Mouse (Mus musculus): ENCODE data around the gene Gpx2. TPM values are rescaled to one million over a fixed set of nuclear protein-coding genes. Genes with fewer than 3 reads are reported as not detected.

Gpx2 gene
- total RNA-seq (2021): not detected
- long read RNA-seq, experiment 1: 0 reads
- long read RNA-seq, experiment 2: 0 reads

- DNase-seq: no peak
These were observed at the start of gene Gpx2 for GRCm38 (mm10) chr12:76795350-76795749. Gene Gpx2 (minus strand): TSS chr12:76795554.

GRCm38 (mm10) chr12:76844346-76845061, 49.1 kb upstream of the Gpx2 start:
- DNase-seq: no peak

- DNase-seq: no peak
These were observed 44.7 kb upstream of the Gpx2 start for GRCm38 (mm10) chr12:76840081-76840480.

GRCm38 (mm10) chr12:76839298-76839697, 43.9 kb upstream of the Gpx2 start:
- DNase-seq: no peak

GRCm38 (mm10) chr12:76837844-76838650, 42.7 kb upstream of the Gpx2 start:
- no peak for DNase-seq

- peak; percentile 98 to 99 for DNase-seq
These were observed 41.9 kb upstream of the Gpx2 start for GRCm38 (mm10) chr12:76837101-76837843.

- DNase-seq: peak in 1 of 2 experiments; percentile 22
These were observed 37.4 kb upstream of the Gpx2 start for GRCm38 (mm10) chr12:76832704-76833103.

GRCm38 (mm10) chr12:76825283-76825682, 29.9 kb upstream of the Gpx2 start:
- DNase-seq: no peak

- DNase-seq: no peak
These were observed 27.3 kb upstream of the Gpx2 start, which contains the start of gene Rab15 for GRCm38 (mm10) chr12:76822651-76823041. Gene Rab15 (minus strand): TSS chr12:76822908.

- peak; percentile 45 to 64 for DNase-seq
These were observed 26.8 kb upstream of the Gpx2 start for GRCm38 (mm10) chr12:76822002-76822650.

GRCm38 (mm10) chr12:76820615-76821014, 25.3 kb upstream of the Gpx2 start:
- DNase-seq: no peak

- no peak for DNase-seq
These were observed 24.5 kb upstream of the Gpx2 start for GRCm38 (mm10) chr12:76819816-76820215.

GRCm38 (mm10) chr12:76818908-76819307, 23.6 kb upstream of the Gpx2 start:
- no peak for DNase-seq

- no peak for DNase-seq
These were observed 22.8 kb upstream of the Gpx2 start for GRCm38 (mm10) chr12:76818120-76818519.

GRCm38 (mm10) chr12:76817176-76817575, 21.8 kb upstream of the Gpx2 start:
- DNase-seq: no peak

- no peak for DNase-seq
These were observed 21.4 kb upstream of the Gpx2 start for GRCm38 (mm10) chr12:76816720-76817119.

GRCm38 (mm10) chr12:76814120-76814519, 18.8 kb upstream of the Gpx2 start:
- no peak for DNase-seq

- DNase-seq: no peak
These were observed 18.2 kb upstream of the Gpx2 start for GRCm38 (mm10) chr12:76813543-76813942.

- no peak for DNase-seq
These were observed 15.7 kb upstream of the Gpx2 start for GRCm38 (mm10) chr12:76811006-76811405.

- DNase-seq: no peak
These were observed 15.1 kb upstream of the Gpx2 start for GRCm38 (mm10) chr12:76810491-76810890.

GRCm38 (mm10) chr12:76807796-76808195, 12.4 kb upstream of the Gpx2 start:
- DNase-seq: no peak
